Mouse (Mus musculus) kidney, postnatal 0 days (tissue): ENCODE results near the gene Entpd3. TPM values are rescaled to one million over a fixed set of nuclear protein-coding genes. Genes with fewer than 3 reads are reported as not detected.

Experiments
- ATAC-seq: fragments of 200-750 bp; cut with Nextera tagmentation; replicated peaks from 2 replicates; pipeline ENCODE4 v1.8.0; 2017; ENCODE audit warnings: low read depth, moderate number of reproducible peaks, moderate TSS enrichment, moderate library complexity; ENCODE audit not compliant: low FRiP score
- DNase-seq: peaks from one replicate; pipeline ENCODE4 v3.0.0-alpha.2; 2016; ENCODE audit warnings: low spot score
- H3K27ac ChIP-seq: fragments of 300-500 bp; sonication (generic); 2 replicates; pipeline ENCODE4 v1.5.1; 2014; ENCODE audit warnings: mild to moderate bottlenecking
- H3K27me3 ChIP-seq: fragments of 300-500 bp; sonication (generic); 2 replicates; pipeline ENCODE4 v1.6.1; 2014; ENCODE audit warnings: low read length, mixed read lengths; ENCODE audit not compliant: insufficient read depth
- H3K36me3 ChIP-seq: fragments of 300-500 bp; sonication (generic); 2 replicates; pipeline ENCODE4 v1.6.1; 2014; ENCODE audit warnings: low read length, mixed read lengths; ENCODE audit not compliant: insufficient read depth
- H3K4me1 ChIP-seq: fragments of 300-500 bp; sonication (generic); replicated peaks from 2 replicates; pipeline ENCODE4 v1.6.1; 2014; ENCODE audit warnings: antibody characterized with exemption, low read length, mixed read lengths; ENCODE audit not compliant: insufficient read depth
- H3K4me2 ChIP-seq: fragments of 300-500 bp; sonication (generic); 2 replicates; pipeline ENCODE4 v1.6.1; 2014; ENCODE audit warnings: mild to moderate bottlenecking, low read length, moderate library complexity, mixed read lengths
- H3K4me3 ChIP-seq: fragments of 300-500 bp; sonication (generic); replicated peaks from 2 replicates; pipeline ENCODE4 v1.5.1; 2014; ENCODE audit warnings: low read depth, low read length
- H3K9ac ChIP-seq: fragments of 300-500 bp; sonication (generic); 2 replicates; pipeline ENCODE4 v1.6.1; 2014; ENCODE audit warnings: low read depth, low read length
- H3K9me3 ChIP-seq: fragments of 300-500 bp; sonication (generic); replicated peaks from 2 replicates; pipeline ENCODE4 v1.6.1; 2016; ENCODE audit warnings: low read length, inconsistent platforms, mixed read lengths
- CTCF ChIP-seq: IDR thresholded peaks from 2 replicates; pipeline ENCODE4 v1.5.1; 2016; ENCODE audit warnings: antibody characterized with exemption, low read depth, mild to moderate bottlenecking, moderate library complexity
- WGBS: fragments of 180-500 bp; shearing (Covaris S2); extraction: QIAGEN DNeasy Blood & Tissue Kit; methylation state at CpG from one replicate; pipeline ENCODE4 v1.1.7; 2014; 5-methylcytosine and 5-hydroxymethylcytosine counted together
- polyA plus RNA-seq: library from polyadenylated mRNA; unstranded; fragments of >200 nt; fragmentation: Nextera tagmentation; extraction: Ambion mirVana; gene quantifications from 2 replicates; pipeline ENCODE4 v1.2.1, GENCODE M21; 2015

Gene Entpd3
- 0.71 and 0.79 TPM in 2 replicates for polyA plus RNA-seq

DNA sequence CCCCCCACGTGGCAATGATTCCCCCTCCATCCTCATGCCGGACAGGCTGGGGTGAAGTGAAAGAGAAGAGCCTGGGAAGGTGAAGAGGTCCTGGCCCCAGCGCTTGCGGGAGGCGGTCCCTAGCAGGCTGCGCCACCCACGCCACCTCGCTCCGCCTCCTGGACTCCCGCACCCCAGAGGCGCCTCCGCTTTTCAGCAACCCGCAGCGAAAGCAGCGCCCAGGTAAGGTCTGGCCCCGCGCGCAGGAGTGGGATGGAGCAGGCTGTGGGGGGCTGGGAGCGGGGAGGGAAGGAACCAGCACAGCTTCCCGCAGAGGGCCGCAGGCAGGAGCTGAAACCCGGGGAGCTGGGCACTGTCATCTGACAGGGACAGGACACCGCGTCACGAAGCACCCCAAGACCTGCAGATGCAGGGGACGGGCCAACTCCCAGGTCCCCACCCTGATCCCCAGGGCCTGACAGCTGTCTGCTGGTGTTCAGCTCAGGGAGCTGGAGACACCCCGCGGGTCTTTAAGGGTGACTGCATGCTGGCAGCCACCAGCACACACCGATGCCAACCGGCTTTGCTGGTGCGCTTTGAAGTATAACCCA lies at the start of gene Entpd3:
Gene Entpd3 (plus strand): TSS at position 157 of the 590 bp plus-strand sequence.
- DNase-seq (no peak), ATAC-seq (peak; percentile 59; the same call in 1 of the 2 replicates)
- Histone ChIP-seq H3K4me2 (peak within 1 kb of the TSS; percentile 79), H3K36me3 (no peaks in the 10 kb centered on the region), H3K27me3 (no peaks in the 10 kb centered on the region), H3K9ac (peak within 1 kb of the TSS; percentile 46; the same call in 1 of the 2 replicates), H3K9me3 (no peaks in the 10 kb centered on the region), H3K4me1 (peaks cover 7% of the 10 kb centered on the region; the same call in 1 of the 2 replicates), H3K4me3 (peak within 1 kb of the TSS; percentile 30), H3K27ac (no peak within 1 kb of the TSS)
- WGBS: 2% methylated on average over 31 of the region's 31 CpGs
- TF ChIP-seq CTCF: no peak

- TF ChIP-seq CTCF: peak; percentile 47
- Histone ChIP-seq H3K9ac (no peak overlapping the region), H3K27me3 (no peaks in the 10 kb centered on the region), H3K4me2 (peak overlapping the region; percentile 90; the same call in 1 of the 2 replicates), H3K4me3 (peak overlapping the region; percentile 94; the same call in 1 of the 2 replicates), H3K36me3 (peaks cover 19% of the 10 kb centered on the region), H3K9me3 (no peaks in the 10 kb centered on the region), H3K4me1 (peaks cover 6% of the 10 kb centered on the region; the same call in 1 of the 2 replicates), H3K27ac (0 out of 2 replicates have a peak overlapping the region, but pooled peaks have one; percentile 90)
- ATAC-seq: no peak
- WGBS: 88% methylated on average over 3 of the region's 3 CpGs
- no peak for DNase-seq
These were observed 48.1 kb upstream of the Entpd3 start for GRCm38 (mm10) chr9:120491509-120491908.

DNA sequence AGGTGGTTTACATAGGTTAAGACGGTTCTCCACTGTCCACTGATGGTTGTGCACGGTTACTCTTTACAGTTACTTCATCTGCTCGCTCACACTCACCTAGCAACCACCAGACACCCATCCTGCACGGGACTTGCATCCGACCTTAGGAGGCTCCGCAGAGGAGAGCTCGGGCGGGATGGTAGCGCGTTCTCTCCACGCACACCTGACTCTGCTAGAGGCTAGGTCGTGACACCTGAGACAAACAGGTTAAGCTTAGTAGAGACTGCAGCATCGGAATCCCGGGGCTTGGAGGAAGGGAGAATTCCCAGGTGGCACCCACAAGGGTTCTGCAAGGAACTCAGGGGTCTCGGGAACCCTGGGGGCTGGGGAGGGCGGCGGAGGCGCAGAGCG lies 47.6 kb upstream of the Entpd3 start, which contains the start of gene Eif1b:
Gene Eif1b (plus strand): TSS at position 223 of the 390 bp plus-strand sequence.
- Histone ChIP-seq H3K4me3 (peak within 1 kb of the TSS; percentile 94), H3K36me3 (peaks cover 19% of the 10 kb centered on the region), H3K9me3 (no peaks in the 10 kb centered on the region), H3K4me2 (peak within 1 kb of the TSS; percentile 90), H3K27me3 (no peaks in the 10 kb centered on the region), H3K27ac (peak within 1 kb of the TSS; percentile 90), H3K9ac (peak within 1 kb of the TSS; percentile 94), H3K4me1 (peaks cover 6% of the 10 kb centered on the region; the same call in 1 of the 2 replicates)
- ATAC-seq (peak; percentile 55), DNase-seq (no peak)
- TF ChIP-seq CTCF: no peak
- WGBS: 3% methylated on average over 19 of the region's 19 CpGs

- H3K27me3 ChIP-seq: no peaks in the 10 kb centered on the region
- H3K27ac ChIP-seq: peak overlapping the region; percentile 90
- no peak for TF ChIP-seq CTCF
- ATAC-seq (peak; percentile 82), DNase-seq (peak; percentile 87)
- H3K9ac ChIP-seq: peak overlapping the region; percentile 94
- H3K9me3 ChIP-seq: no peaks in the 10 kb centered on the region
- peaks cover 6% of the 10 kb centered on the region; the same call in 1 of the 2 replicates for H3K4me1 ChIP-seq
- H3K36me3 ChIP-seq: peaks cover 19% of the 10 kb centered on the region
- H3K4me2 ChIP-seq: peak overlapping the region; percentile 90
- WGBS: under 1% methylated on average over 96 of the region's 97 CpGs
- H3K4me3 ChIP-seq: peak overlapping the region; percentile 94
These were observed 46.9 kb upstream of the Entpd3 start for GRCm38 (mm10) chr9:120492400-120493351.

GRCm38 (mm10) chr9:120493781-120494180 lies 45.8 kb upstream of the Entpd3 start:
- 73% methylated on average over 12 of the region's 12 CpGs for WGBS
- DNase-seq (no peak), ATAC-seq (no peak)
- H3K4me3 ChIP-seq: peak overlapping the region; percentile 94
- H3K4me2 ChIP-seq: peak overlapping the region; percentile 90
- peak overlapping the region; percentile 94 for H3K9ac ChIP-seq
- TF ChIP-seq CTCF: no peak
- H3K27ac ChIP-seq: no peak overlapping the region
- no peaks in the 10 kb centered on the region for H3K27me3 ChIP-seq
- no peaks in the 10 kb centered on the region for H3K9me3 ChIP-seq
- peaks cover 6% of the 10 kb centered on the region; the same call in 1 of the 2 replicates for H3K4me1 ChIP-seq
- H3K36me3 ChIP-seq: peaks cover 19% of the 10 kb centered on the region

DNA sequence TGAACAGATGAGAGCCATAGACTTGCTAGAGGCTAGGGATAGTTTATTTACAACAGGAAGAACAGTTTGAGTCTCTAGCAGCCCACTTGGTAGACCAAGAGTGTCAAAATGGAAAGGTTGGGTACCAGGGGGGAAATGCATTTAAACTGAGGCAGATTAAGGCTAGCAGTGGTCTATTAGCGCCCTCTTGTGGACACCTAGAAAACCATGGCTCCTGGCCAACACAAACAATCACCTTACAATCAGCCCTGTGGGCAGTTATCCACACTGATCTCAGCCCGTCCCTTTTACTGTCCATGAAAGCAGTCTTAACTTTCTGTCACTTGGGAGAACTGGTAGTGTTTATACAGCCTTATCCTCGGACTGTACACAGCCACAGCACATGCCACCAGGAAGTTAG lies 42.9 kb upstream of the Entpd3 start:
- ATAC-seq (no peak), DNase-seq (peak; percentile 83)
- peaks cover 6% of the 10 kb centered on the region; the same call in 1 of the 2 replicates for H3K4me1 ChIP-seq
- TF ChIP-seq CTCF: peak; percentile 97
- peaks cover 19% of the 10 kb centered on the region for H3K36me3 ChIP-seq
- WGBS: 0% methylated on average over 3 of the region's 3 CpGs
- H3K9ac ChIP-seq: no peak overlapping the region
- H3K4me2 ChIP-seq: no peak overlapping the region
- H3K9me3 ChIP-seq: no peaks in the 10 kb centered on the region
- H3K27me3 ChIP-seq: no peaks in the 10 kb centered on the region
- H3K27ac ChIP-seq: no peak overlapping the region
- no peak overlapping the region for H3K4me3 ChIP-seq
